Mouse (Mus musculus) intestine, embryonic 16.5 days (tissue): ENCODE measurements around the gene Csta1. TPM values are rescaled to one million over a fixed set of nuclear protein-coding genes. Genes with fewer than 3 reads are reported as not detected.
"Not testable (repeated sequence)": the region's sequence is repeated elsewhere in the genome, so short reads cannot be mapped to it uniquely, and the experiment has no call there.

Experiments
- ATAC-seq: fragments of 200-750 bp; cut with Nextera tagmentation; 2 replicates; pipeline ENCODE4 v1.8.0; 2017; ENCODE audit warnings: moderate TSS enrichment, moderate library complexity
- H3K27ac ChIP-seq: fragments of 300-500 bp; sonication (generic); 2 replicates; pipeline ENCODE4 v1.5.1; 2014; ENCODE audit warnings: mild to moderate bottlenecking, low read length
- H3K27me3 ChIP-seq: fragments of 300-500 bp; sonication (generic); replicated peaks from 2 replicates; pipeline ENCODE4 v1.6.1; 2014; ENCODE audit warnings: low read length, control low read depth, mixed read lengths; ENCODE audit not compliant: control insufficient read depth, insufficient read depth
- H3K36me3 ChIP-seq: fragments of 300-500 bp; sonication (generic); 2 replicates; pipeline ENCODE4 v1.6.1; 2014; ENCODE audit warnings: low read length, control low read depth; ENCODE audit not compliant: control insufficient read depth, insufficient read depth
- H3K4me1 ChIP-seq: fragments of 300-500 bp; sonication (generic); 2 replicates; pipeline ENCODE4 v1.6.1; 2014; ENCODE audit warnings: low read length, control low read depth, mixed read lengths; ENCODE audit not compliant: control insufficient read depth, insufficient read depth
- H3K4me2 ChIP-seq: fragments of 300-500 bp; sonication (generic); 2 replicates; pipeline ENCODE4 v1.6.1; 2014; ENCODE audit warnings: low read depth, low read length, control low read depth
- H3K4me3 ChIP-seq: fragments of 300-500 bp; sonication (generic); 2 replicates; pipeline ENCODE4 v1.5.1; 2014; ENCODE audit warnings: mild to moderate bottlenecking, low read length
- H3K9ac ChIP-seq: fragments of 300-500 bp; sonication (generic); 2 replicates; pipeline ENCODE4 v1.6.1; 2014; ENCODE audit warnings: low read depth, low read length
- H3K9me3 ChIP-seq: fragments of 300-500 bp; sonication (generic); 2 replicates; pipeline ENCODE4 v1.6.1; 2016; ENCODE audit warnings: low read length, control low read depth; ENCODE audit not compliant: control insufficient read depth
- WGBS: fragments of 180-500 bp; shearing (Covaris S2); extraction: QIAGEN DNeasy Blood & Tissue Kit; methylation state at CpG from one replicate; pipeline ENCODE4 v1.1.7; 2014; 5-methylcytosine and 5-hydroxymethylcytosine counted together
- polyA plus RNA-seq: library from polyadenylated mRNA; unstranded; fragments of >200 nt; fragmentation: Nextera tagmentation; extraction: Ambion mirVana; gene quantifications from 2 replicates; pipeline ENCODE4 v1.2.1, GENCODE M21; 2015

Csta1 gene
- polyA plus RNA-seq, 1 experiment from 2014 or later = not detected

GRCm38 (mm10) chr16:36101526-36101925 lies 29.5 kb downstream of the Csta1 start:
- H3K27ac ChIP-seq = no peak overlapping the region
- ATAC-seq = no peak
- 89% methylated on average over 1 of the region's 1 CpGs for WGBS
- H3K4me2 ChIP-seq = no peak overlapping the region
- H3K27me3 ChIP-seq = no peaks in the 10 kb centered on the region
- H3K4me1 ChIP-seq = no peaks in the 10 kb centered on the region
- H3K9ac ChIP-seq = no peak overlapping the region
- H3K36me3 ChIP-seq = no peaks in the 10 kb centered on the region
- no peak overlapping the region for H3K4me3 ChIP-seq
- H3K9me3 ChIP-seq = 0 out of 2 replicates have a peak, but pooled peaks cover 2% of the 10 kb centered on the region

GRCm38 (mm10) chr16:36097813-36098499 lies 33.1 kb downstream of the Csta1 start:
- H3K9ac ChIP-seq, H3K27ac ChIP-seq, H3K4me2 ChIP-seq, H3K4me3 ChIP-seq, H3K36me3 ChIP-seq, H3K27me3 ChIP-seq, H3K9me3 ChIP-seq, H3K4me1 ChIP-seq, ATAC-seq: not testable (repeated sequence)
- 90% methylated on average over 12 of the region's 12 CpGs for WGBS

- H3K9ac ChIP-seq = no peak overlapping the region
- no peak overlapping the region for H3K4me2 ChIP-seq
- H3K27me3 ChIP-seq = no peaks in the 10 kb centered on the region
- WGBS = 83% methylated on average over 3 of the region's 3 CpGs
- no peak overlapping the region for H3K4me3 ChIP-seq
- no peaks in the 10 kb centered on the region for H3K4me1 ChIP-seq
- no peak overlapping the region for H3K27ac ChIP-seq
- no peak for ATAC-seq
- no peaks in the 10 kb centered on the region for H3K36me3 ChIP-seq
- no peaks in the 10 kb centered on the region for H3K9me3 ChIP-seq
These were observed 37.0 kb downstream of the Csta1 start for GRCm38 (mm10) chr16:36094079-36094478.

- H3K4me3 ChIP-seq = no peak overlapping the region
- no peaks in the 10 kb centered on the region for H3K9me3 ChIP-seq
- no peak for ATAC-seq
- 0 out of 2 replicates have a peak overlapping the region, but pooled peaks have one; percentile 7 for H3K4me2 ChIP-seq
- peak overlapping the region; percentile 55; the same call in 1 of the 2 replicates for H3K27ac ChIP-seq
- WGBS = 87% methylated on average over 11 of the region's 11 CpGs
- H3K27me3 ChIP-seq = no peaks in the 10 kb centered on the region
- H3K9ac ChIP-seq = no peak overlapping the region
- 0 out of 2 replicates have a peak, but pooled peaks cover 5% of the 10 kb centered on the region for H3K36me3 ChIP-seq
- H3K4me1 ChIP-seq = peaks cover 6% of the 10 kb centered on the region
These were observed 40.1 kb downstream of the Csta1 start for GRCm38 (mm10) chr16:36090785-36091509.

- H3K4me3 ChIP-seq = no peak overlapping the region
- no peaks in the 10 kb centered on the region for H3K27me3 ChIP-seq
- peak overlapping the region; percentile 55 for H3K27ac ChIP-seq
- no peaks in the 10 kb centered on the region for H3K9me3 ChIP-seq
- 0 out of 2 replicates have a peak, but pooled peaks cover 5% of the 10 kb centered on the region for H3K36me3 ChIP-seq
- no peak overlapping the region for H3K9ac ChIP-seq
- H3K4me2 ChIP-seq = 0 out of 2 replicates have a peak overlapping the region, but pooled peaks have one; percentile 16
- 60% methylated on average over 8 of the region's 8 CpGs for WGBS
- peak; percentile 64 for ATAC-seq
- H3K4me1 ChIP-seq = peaks cover 6% of the 10 kb centered on the region
These were observed 41.0 kb downstream of the Csta1 start for GRCm38 (mm10) chr16:36089850-36090616.

GRCm38 (mm10) chr16:36089065-36089464 lies 42.0 kb downstream of the Csta1 start:
- peaks cover 6% of the 10 kb centered on the region for H3K4me1 ChIP-seq
- no peak overlapping the region for H3K4me2 ChIP-seq
- no peak overlapping the region for H3K9ac ChIP-seq
- no peaks in the 10 kb centered on the region for H3K27me3 ChIP-seq
- no peak overlapping the region for H3K4me3 ChIP-seq
- 73% methylated on average over 7 of the region's 7 CpGs for WGBS
- H3K36me3 ChIP-seq = 0 out of 2 replicates have a peak, but pooled peaks cover 5% of the 10 kb centered on the region
- no peaks in the 10 kb centered on the region for H3K9me3 ChIP-seq
- ATAC-seq = no peak
- H3K27ac ChIP-seq = peak overlapping the region; percentile 51

- Histone ChIP-seq H3K27ac (peak overlapping the region; percentile 92), H3K36me3 (0 out of 2 replicates have a peak, but pooled peaks cover 8% of the 10 kb centered on the region)
- ATAC-seq = peak; percentile 98
These were observed 43.2 kb downstream of the Csta1 start for GRCm38 (mm10) chr16:36087846-36088245.

GRCm38 (mm10) chr16:36079916-36080315 lies 51.1 kb downstream of the Csta1 start:
- no peak overlapping the region for H3K9ac ChIP-seq
- H3K27ac ChIP-seq = no peak overlapping the region
- H3K4me2 ChIP-seq = no peak overlapping the region
- H3K27me3 ChIP-seq = no peaks in the 10 kb centered on the region
- H3K36me3 ChIP-seq = 0 out of 2 replicates have a peak, but pooled peaks cover 3% of the 10 kb centered on the region
- no peak overlapping the region for H3K4me3 ChIP-seq
- H3K4me1 ChIP-seq = no peaks in the 10 kb centered on the region
- WGBS = 97% methylated on average over 3 of the region's 3 CpGs
- H3K9me3 ChIP-seq = no peaks in the 10 kb centered on the region
- no peak for ATAC-seq

More at GRCm38 (mm10) chr16:36087846-36088245, 43.2 kb downstream of the Csta1 start:
- Histone ChIP-seq H3K9me3 (no peaks in the 10 kb centered on the region), H3K4me3 (no peak overlapping the region), H3K27me3 (no peaks in the 10 kb centered on the region), H3K9ac (no peak overlapping the region), H3K4me1 (peaks cover 6% of the 10 kb centered on the region), H3K4me2 (no peak overlapping the region)
- 62% methylated on average over 4 of the region's 4 CpGs for WGBS

- H3K9ac ChIP-seq = no peak overlapping the region
- no peaks in the 10 kb centered on the region for H3K36me3 ChIP-seq
- H3K4me3 ChIP-seq = no peak overlapping the region
- H3K27me3 ChIP-seq = no peaks in the 10 kb centered on the region
- no peak for ATAC-seq
- H3K27ac ChIP-seq = peak overlapping the region; percentile 60; the same call in 1 of the 2 replicates
- H3K4me2 ChIP-seq = no peak overlapping the region
- no peaks in the 10 kb centered on the region for H3K9me3 ChIP-seq
- WGBS = 78% methylated on average over 3 of the region's 3 CpGs
- peaks cover 2% of the 10 kb centered on the region; the same call in 1 of the 2 replicates for H3K4me1 ChIP-seq
These were observed 56.3 kb downstream of the Csta1 start for GRCm38 (mm10) chr16:36074772-36075171.
